Mouse (Mus musculus): ENCODE data around the gene Srp68. TPM values are rescaled to one million over a fixed set of nuclear protein-coding genes. Genes with fewer than 3 reads are reported as not detected.
A peak's percentile ranks its signal among the peaks of the same experiment; 100 is the strongest.

The Srp68 gene
- total RNA-seq, 4 experiments from 2014 or later, result 61.1 to 71.3 (median 66.1) TPM

DNA sequence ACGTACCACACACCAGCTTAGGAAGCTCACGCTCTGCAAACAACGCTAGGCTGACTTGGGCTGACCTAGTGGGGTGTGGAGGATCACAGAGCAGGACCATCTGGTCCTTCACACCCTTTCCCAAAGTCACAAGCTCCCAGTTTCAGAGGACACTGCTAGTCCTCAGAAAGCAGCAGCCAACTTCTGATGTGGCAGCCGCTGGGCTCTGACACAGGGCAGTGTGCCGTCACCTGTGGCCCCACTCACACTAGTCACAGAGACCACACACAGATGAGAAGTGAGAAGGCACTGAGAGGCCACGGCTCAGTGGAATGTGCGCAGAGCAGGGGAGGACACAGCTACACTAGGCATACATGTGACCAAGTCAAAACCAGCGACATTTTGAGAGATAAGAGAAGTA is 23.1 kb downstream of the Srp68 start:
- no peak for DNase-seq (ENCODE audit: low spot score in 2 of 2)

DNA sequence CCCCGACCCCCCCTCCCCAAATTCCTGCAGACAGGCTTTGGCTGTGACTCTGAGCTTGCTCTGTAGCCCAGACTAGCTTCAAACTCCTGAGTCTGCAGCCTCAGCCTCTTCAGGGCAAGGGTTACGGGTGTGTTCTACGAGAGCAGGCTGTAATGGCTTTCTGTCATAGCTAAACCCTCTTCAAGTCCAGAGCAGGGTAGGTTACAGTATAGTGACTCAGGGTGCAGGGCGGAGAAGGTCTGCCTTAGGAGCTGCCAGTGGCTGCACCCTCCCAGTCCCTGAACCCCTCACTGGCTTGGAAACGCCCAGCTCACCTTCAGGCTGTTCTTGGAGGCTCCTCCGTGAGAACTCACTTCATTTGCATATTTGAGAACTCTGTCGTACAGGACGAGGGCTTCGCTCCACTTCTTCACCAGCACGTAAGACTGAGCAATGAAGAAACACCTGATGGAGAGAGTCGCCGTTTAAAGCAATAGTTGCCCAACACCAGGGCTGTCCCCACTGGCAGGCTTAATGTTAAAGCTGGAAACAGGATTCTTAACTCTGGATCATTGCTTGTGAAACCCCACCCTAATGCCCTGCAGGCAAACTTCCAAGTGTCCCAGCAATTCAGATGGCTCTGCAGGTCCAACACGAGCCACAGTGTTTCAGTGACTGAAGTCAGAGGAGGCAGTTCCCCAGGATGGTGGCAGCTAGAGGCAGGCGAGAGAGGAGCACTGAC is 26.4 kb downstream of the Srp68 start:
- DNase-seq (ENCODE audit: low spot score in 2 of 2), result no peak

- no peak for DNase-seq (ENCODE audit: low spot score in 2 of 2)
Measured at GRCm38 (mm10) chr11:116245616-116246015, 28.4 kb downstream of the Srp68 start.

- no peak for DNase-seq (ENCODE audit: low spot score in 2 of 2)
Measured at GRCm38 (mm10) chr11:116244580-116244979, 29.4 kb downstream of the Srp68 start.

GRCm38 (mm10) chr11:116241744-116242235 is 32.2 kb downstream of the Srp68 start:
- DNase-seq (ENCODE audit: low spot score in 2 of 2), result no peak

DNA sequence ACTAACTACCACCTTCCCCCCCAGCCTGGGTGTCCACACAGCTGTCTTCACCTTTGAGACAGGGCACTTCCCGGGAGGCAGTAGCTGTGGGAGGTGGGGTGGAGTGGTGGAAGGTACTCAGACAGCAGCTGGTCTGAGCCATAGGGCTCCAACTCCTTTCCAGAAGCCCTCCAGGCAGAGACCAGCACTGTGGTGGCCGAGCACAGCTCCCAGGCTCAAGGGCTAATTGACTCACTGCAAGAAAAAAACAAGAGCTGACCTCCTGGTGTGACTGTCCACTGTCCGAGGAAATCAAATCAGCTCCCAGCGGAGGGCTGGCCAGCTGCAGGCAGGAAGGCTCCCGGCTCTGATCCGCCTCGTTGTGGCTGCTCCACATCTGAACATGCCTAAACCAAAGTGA is 34.2 kb downstream of the Srp68 start:
- no peak for DNase-seq (ENCODE audit: low spot score in 2 of 2)

DNA sequence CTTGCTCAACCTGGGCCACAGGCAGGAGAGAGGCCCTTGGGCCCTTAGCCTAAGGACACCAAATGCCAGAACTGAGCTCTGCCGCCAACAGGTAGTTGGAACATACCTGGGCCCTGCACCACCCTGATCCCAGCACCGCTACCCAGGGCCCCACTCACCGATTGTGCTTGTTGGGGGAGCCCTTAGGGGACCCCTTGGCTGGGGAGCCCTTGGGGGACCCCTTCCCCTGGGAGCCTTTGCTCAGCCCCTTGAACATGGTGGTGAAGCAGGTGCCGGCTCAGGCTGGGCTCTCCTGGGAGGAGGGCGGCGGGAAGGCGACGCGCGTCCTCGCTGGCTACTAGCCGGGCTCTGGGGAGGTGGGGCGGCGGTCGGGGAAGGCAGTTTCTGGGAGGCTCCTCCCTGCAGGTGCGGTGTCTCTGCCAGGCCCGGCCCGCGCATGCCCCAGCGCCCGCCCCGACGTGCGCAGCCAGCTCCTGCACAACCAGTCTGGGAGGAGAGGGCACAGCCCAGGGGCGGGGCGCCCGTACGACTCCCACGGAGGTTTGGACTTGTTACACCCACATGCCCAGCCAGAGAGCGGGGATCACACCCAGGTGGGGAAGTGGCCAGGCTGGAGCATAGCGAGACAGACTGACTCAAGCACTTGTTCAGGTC is 36.1 kb downstream of the Srp68 start, which contains the start of gene Evpl:
Evpl (minus strand) TSS at position 336 of the 654 bp plus-strand sequence.
- no peak for DNase-seq (ENCODE audit: low spot score in 2 of 2)

GRCm38 (mm10) chr11:116234901-116235300 is 39.1 kb downstream of the Srp68 start:
- no peak for DNase-seq (ENCODE audit: low spot score in 2 of 2)

DNA sequence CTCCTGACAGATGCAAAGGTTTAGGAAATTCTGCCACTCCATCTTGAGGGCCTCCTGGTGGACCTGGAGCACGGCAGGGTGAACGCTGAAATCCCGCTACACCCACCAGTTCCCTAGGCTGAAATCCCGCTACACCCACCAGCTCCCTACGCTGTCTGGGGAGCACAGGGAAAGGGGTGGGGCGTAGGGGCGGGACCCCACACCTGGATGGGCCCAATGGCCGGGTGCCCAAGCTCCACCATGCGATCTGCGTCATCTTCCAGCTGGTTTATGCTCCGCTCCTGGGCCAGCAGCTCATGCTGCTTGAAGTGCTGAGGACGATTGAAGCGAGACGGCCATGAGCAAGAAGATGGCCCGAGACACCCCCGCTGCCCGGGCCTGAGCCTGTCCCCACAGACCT is 41.6 kb downstream of the Srp68 start:
- no peak for DNase-seq (ENCODE audit: low spot score in 2 of 2)

DNA sequence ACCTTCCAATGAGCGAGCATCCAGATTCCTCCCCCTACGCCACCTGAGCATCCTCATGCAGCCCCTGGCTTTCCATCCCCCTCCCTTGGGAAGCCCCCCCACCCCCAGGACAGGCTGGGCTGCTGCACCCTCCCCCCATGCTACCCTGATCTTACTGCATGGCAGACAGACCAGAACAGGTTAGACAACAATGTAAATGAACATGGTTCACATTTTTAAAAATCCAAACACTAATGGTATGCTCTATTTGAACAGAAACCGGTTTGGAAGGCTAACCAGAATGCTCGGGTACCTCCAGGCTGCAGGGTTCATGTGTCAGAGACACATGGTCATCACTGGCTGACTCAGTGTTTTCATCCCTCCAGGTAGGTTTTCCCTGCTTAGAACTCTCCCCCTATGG is 45.3 kb downstream of the Srp68 start:
- no peak for DNase-seq (ENCODE audit: low spot score in 2 of 2)

DNA sequence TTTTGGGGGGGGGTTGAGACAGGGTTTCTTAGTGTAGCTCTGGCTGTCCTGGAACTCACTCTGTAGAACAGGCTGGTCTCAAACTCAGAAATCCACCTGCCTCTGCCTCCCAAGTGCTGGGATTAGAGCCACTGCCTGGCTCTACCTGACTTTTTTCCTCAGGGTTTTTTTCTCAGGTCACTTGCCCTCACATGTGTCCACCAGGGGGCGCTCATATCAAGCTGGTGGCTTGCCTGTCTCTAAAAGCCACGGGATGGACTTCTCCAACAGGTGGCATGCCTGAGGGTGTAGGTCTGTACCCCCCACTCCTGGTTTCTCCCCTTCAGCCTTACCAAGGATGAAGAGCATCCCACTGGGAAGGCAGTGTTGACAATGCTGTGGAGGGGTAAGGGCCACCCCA is 47.6 kb downstream of the Srp68 start:
- DNase-seq (ENCODE audit: low spot score in 2 of 2), result peak in 1 of 2 experiments; percentile 78

DNA sequence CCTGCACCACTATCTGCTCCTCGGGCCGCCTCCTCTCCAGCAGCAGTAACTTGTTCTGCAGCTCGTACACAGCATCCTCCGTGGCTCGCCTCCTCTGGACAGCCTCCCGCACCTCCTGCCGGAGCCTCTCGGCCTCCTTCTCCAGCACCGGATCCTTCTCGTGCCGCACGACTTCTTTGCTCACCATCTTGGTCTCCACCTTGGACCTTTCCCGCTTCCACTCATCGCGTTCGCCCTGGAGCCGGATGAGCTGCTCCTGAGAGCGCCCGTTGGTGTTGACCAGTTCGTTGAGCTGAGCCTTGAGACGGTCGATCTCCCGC is 51.3 kb downstream of the Srp68 start:
- DNase-seq (ENCODE audit: low spot score in 2 of 2), result no peak

- DNase-seq (ENCODE audit: low spot score in 2 of 2), result no peak
Measured at GRCm38 (mm10) chr11:116221931-116222739, 51.9 kb downstream of the Srp68 start.

- peak in 1 of 2 experiments; percentile 48 for DNase-seq (ENCODE audit: low spot score in 2 of 2)
Measured at GRCm38 (mm10) chr11:116219885-116220284, 54.1 kb downstream of the Srp68 start.

- peak; percentile 88 to 89 for DNase-seq (ENCODE audit: low spot score in 2 of 2)
Measured at GRCm38 (mm10) chr11:116218737-116219400, 55.1 kb downstream of the Srp68 start.

DNA sequence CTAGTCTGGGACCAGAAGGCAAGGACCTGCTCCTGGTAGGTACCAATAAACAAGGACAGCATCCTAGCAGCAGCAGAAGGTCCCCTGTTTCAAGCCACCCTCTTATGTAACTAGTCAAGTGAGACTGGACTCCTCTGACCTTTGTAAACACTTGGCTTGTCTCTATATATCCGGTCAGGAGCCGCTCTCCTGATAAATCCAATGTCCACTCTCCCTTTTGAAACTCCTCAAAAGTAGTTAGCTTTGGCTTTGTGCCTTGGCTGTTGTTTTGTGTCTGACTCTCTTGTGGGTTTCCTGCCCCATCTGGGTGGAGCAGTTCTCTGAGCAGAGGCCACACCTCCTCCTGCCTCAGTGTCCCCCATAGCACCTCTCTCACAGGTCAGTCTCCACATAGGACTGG is 55.8 kb downstream of the Srp68 start:
- no peak for DNase-seq (ENCODE audit: low spot score in 2 of 2)

DNA sequence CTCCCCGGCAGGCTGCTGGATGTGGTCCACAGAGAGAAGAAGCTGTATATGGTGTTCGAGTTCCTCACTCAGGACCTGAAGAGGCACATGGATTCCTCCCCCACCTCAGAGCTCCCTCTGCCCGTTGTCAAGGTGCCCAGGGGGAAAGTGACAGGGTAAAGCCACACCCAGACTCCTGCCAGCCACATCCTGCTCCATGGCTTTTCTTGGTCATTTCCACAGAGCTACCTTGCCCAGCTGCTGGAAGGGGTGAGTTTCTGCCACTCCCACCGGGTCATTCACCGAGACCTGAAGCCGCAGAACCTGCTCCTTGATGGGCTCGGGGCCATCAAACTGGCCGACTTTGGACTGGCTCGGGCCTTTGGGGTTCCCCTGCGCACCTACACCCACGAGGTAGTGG is 57.5 kb downstream of the Srp68 start:
- DNase-seq (ENCODE audit: low spot score in 2 of 2), result no peak

DNA sequence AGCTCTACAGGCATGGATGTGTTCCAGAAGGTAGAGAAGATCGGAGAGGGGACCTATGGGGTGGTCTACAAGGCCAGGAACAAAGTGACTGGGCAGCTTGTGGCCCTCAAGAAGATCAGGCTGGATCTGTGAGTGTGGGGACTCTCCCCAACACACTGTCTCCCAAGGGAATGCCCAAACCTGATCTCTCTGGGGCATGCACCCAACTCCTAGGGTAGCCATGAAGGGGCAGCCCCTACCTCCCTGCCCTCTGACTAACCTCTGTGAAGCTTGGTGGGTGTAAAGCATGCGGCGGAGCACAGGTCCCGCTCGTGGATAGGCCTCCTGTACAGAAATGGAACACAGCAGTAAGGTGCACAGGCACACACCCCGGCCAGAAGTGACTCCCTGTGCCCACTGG is 58.0 kb downstream of the Srp68 start:
- no peak for DNase-seq (ENCODE audit: low spot score in 2 of 2)

- no peak for DNase-seq (ENCODE audit: low spot score in 2 of 2)
Measured at GRCm38 (mm10) chr11:116215181-116215580, 58.8 kb downstream of the Srp68 start.

DNA sequence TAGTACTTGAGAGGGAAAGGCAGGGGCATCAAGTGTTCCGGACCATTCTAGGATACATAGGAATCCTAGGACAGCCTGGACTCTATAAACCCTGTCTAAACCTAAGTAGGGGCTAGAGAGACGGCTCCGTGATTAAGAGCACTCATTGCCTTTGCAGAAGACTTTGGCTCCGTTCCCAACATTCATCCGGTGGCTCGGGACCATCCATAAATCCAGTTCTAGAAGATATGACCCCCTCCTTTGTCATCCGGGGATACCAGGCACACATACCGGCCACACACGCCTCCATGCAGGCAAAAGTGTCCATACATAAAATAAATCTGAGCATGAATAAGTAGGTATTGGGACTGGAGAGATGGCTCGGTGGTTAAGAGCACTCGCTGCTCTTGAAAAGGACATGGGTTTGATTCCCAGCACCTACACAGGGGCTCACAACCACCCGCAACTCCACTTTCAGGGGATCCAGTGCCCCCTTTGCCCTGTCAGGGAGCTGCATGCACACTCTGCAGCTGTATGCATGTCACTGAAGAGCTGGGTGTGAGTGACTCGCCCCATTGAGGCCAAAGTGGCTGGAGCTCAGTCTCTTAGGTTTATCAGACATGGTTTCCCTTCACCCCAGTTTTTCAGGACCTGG is 60.0 kb downstream of the Srp68 start:
- DNase-seq (ENCODE audit: low spot score in 2 of 2), result no peak

DNA sequence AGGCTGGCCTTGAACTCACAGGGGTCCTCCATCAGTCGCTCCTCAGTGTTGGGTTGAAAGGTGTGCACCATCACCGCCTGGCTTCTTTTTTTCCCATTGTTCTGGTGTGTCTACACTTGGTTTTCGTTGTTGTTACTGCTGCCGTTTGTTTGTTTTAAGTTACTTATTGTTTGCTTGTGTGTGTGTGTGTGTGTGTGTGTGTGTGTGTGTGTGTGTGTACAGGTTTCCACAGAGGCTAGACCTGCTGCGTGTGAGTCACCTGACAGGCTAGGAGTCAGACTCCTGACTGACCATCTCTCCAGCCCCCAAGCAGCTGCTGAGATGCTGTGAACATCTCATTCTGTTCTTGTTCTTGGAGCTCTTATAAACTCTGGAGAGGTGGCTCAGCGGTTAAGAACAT is 61.2 kb downstream of the Srp68 start:
- DNase-seq (ENCODE audit: low spot score in 2 of 2), result no peak
